Mouse (Mus musculus) lung, adult 2 months (tissue): Measurements from ENCODE around the gene Ngfr. TPM values are rescaled to one million over a fixed set of nuclear protein-coding genes. Genes with fewer than 3 reads are reported as not detected.

ENCODE experiments used
- DNase-seq: peaks from one replicate; pipeline ENCODE4 v3.0.0; 2022
- H3K4me1 ChIP-seq: fragments of 200-500 bp; 2 replicates; pipeline ENCODE4 v1.6.1; 2011; ENCODE audit warnings: low read length; ENCODE audit not compliant: control insufficient read depth, insufficient read depth
- H3K4me3 ChIP-seq: fragments of 200-500 bp; replicated peaks from 2 replicates; pipeline ENCODE3; 2011; ENCODE audit warnings: low read depth, mild to moderate bottlenecking, control low read depth, low read length; ENCODE audit errors: extremely low read depth
- CTCF ChIP-seq: fragments of 200-500 bp; IDR thresholded peaks from 2 replicates; pipeline ENCODE4 v1.5.1; 2011; ENCODE audit warnings: mild to moderate bottlenecking, low read length, control low read depth; ENCODE audit not compliant: insufficient read depth
- POLR2A ChIP-seq: fragments of 200-500 bp; IDR thresholded peaks from 2 replicates; pipeline ENCODE4 v1.6.1; 2011; ENCODE audit warnings: low read depth, mild to moderate bottlenecking, control low read depth, low read length, borderline replicate concordance; ENCODE audit errors: extremely low read depth
- WGBS: fragments of 180-500 bp; shearing (Covaris S2); methylation state at CpG from one replicate; pipeline ENCODE4 v1.1.7; 2018; 5-methylcytosine and 5-hydroxymethylcytosine counted together
- polyA plus RNA-seq: library from polyadenylated mRNA; depleted of rRNA; stranded (reverse); fragments of >200 nt; gene quantifications from 2 replicates; pipeline ENCODE4 v1.2.3, GENCODE M21; 2012; rRNA removed

Gene Ngfr
- polyA plus RNA-seq, result 1.9 TPM in 2 replicates

- 1% methylated on average over 38 of the region's 39 CpGs for WGBS
- DNase-seq, result no peak
- no peak for TF ChIP-seq CTCF
- TF ChIP-seq POLR2A, result no peak
Observed at GRCm38 (mm10) chr11:95587423-95587951, at the start of gene Ngfr. TSS of gene Ngfr (minus strand) at chr11:95587735.

GRCm38 (mm10) chr11:95635030-95635429 is 47.5 kb upstream of the Ngfr start:
- DNase-seq, result no peak
- Histone ChIP-seq H3K4me3 (no peak overlapping the region), H3K4me1 (no peaks in the 10 kb centered on the region)
- 16% methylated on average over 2 of the region's 2 CpGs for WGBS
- no peak for TF ChIP-seq POLR2A
- TF ChIP-seq CTCF, result no peak

More at GRCm38 (mm10) chr11:95587423-95587951, at the start of gene Ngfr:
- no peak within 1 kb of the TSS for H3K4me3 ChIP-seq
- peaks cover 14% of the 10 kb centered on the region for H3K4me1 ChIP-seq

DNA sequence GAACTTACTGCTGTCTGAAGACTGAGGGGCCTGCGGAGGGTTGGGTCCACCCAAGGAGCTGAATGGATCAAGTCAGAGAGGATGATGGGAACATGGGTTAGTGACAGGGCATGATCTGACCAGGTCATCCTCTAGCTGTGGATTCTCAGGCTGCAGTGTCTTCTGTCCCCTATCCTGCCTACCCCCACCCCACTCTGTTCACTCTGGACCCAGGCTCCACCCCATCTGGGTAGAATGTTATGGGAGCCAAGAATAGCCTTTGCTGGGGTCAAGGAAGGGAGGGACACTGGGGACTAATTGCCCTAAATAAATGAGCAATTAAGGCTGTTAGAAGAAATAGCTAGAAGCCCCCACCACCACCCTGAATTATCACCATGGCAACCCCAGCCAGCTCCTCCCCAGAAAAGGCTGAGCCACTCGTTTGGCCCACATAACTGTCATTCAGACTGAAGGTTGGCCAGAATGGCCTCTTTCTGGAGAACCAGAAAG is 46.0 kb upstream of the Ngfr start:
- TF ChIP-seq CTCF (no peak), POLR2A (no peak)
- H3K4me3 ChIP-seq, result no peak overlapping the region
- H3K4me1 ChIP-seq, result no peaks in the 10 kb centered on the region
- no peak for DNase-seq
- 74% methylated on average over 2 of the region's 2 CpGs for WGBS

DNA sequence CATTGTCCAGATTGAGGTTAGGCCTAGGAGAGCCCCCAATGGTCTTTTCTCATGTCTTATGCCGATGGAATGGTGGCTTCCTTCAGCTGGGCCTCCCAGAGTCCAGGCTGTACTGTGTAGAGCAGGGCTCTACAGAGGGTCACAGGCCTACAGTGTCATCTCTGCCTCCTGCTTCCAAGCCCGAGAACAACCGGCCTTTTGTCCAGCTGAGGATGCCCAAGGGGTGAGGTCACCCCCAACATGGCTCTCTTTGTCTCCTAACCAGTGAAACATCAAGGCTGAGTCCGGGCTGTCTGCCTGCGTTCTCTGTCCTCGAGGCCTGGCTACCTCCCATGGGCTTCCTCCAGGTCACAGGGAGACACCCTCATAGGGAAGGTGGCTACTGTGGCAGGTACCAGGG is 44.9 kb upstream of the Ngfr start:
- Histone ChIP-seq H3K4me1 (no peaks in the 10 kb centered on the region), H3K4me3 (no peak overlapping the region)
- TF ChIP-seq CTCF (no peak), POLR2A (no peak)
- DNase-seq, result no peak
- 73% methylated on average over 6 of the region's 6 CpGs for WGBS

GRCm38 (mm10) chr11:95631301-95631700 is 43.8 kb upstream of the Ngfr start:
- Histone ChIP-seq H3K4me1 (no peaks in the 10 kb centered on the region), H3K4me3 (no peak overlapping the region)
- WGBS, result 65% methylated on average over 4 of the region's 4 CpGs
- no peak for TF ChIP-seq POLR2A
- TF ChIP-seq CTCF, result no peak
- no peak for DNase-seq

DNA sequence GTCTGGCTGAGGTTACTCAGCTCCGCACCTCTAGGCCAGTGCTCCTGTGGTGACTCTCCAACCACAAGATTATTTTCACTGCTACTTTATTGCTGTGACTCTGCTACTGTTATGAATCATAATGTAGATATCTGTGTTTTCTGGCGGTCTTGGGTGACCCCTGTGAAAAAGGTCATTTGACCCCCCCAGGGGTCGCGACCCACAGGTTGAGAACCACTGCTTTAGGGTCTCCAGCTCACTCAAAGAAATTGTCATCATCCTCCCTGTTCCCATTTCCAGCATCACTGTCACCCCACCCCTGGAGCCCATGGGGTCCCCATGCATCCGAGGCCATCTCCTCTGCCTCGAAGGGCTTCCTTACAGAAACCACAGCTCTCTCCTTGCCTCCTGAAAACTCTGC is 43.0 kb upstream of the Ngfr start:
- H3K4me1 ChIP-seq, result no peaks in the 10 kb centered on the region
- TF ChIP-seq CTCF (no peak), POLR2A (no peak)
- WGBS, result 84% methylated on average over 6 of the region's 6 CpGs
- no peak overlapping the region for H3K4me3 ChIP-seq
- DNase-seq, result no peak

GRCm38 (mm10) chr11:95622426-95622825 is 34.9 kb upstream of the Ngfr start:
- TF ChIP-seq POLR2A, result no peak
- TF ChIP-seq CTCF, result no peak
- Histone ChIP-seq H3K4me1 (no peaks in the 10 kb centered on the region), H3K4me3 (no peak overlapping the region)
- WGBS, result 54% methylated on average over 8 of the region's 8 CpGs
- DNase-seq, result no peak

GRCm38 (mm10) chr11:95621541-95622130 is 34.1 kb upstream of the Ngfr start:
- 53% methylated on average over 9 of the region's 9 CpGs for WGBS
- Histone ChIP-seq H3K4me3 (no peak overlapping the region), H3K4me1 (no peaks in the 10 kb centered on the region)
- DNase-seq, result no peak
- TF ChIP-seq POLR2A, result no peak
- TF ChIP-seq CTCF, result no peak

- no peak for DNase-seq
- Histone ChIP-seq H3K4me1 (no peaks in the 10 kb centered on the region), H3K4me3 (no peak overlapping the region)
- no peak for TF ChIP-seq CTCF
- no peak for TF ChIP-seq POLR2A
- 52% methylated on average over 4 of the region's 4 CpGs for WGBS
Observed at GRCm38 (mm10) chr11:95621010-95621409, 33.5 kb upstream of the Ngfr start.

DNA sequence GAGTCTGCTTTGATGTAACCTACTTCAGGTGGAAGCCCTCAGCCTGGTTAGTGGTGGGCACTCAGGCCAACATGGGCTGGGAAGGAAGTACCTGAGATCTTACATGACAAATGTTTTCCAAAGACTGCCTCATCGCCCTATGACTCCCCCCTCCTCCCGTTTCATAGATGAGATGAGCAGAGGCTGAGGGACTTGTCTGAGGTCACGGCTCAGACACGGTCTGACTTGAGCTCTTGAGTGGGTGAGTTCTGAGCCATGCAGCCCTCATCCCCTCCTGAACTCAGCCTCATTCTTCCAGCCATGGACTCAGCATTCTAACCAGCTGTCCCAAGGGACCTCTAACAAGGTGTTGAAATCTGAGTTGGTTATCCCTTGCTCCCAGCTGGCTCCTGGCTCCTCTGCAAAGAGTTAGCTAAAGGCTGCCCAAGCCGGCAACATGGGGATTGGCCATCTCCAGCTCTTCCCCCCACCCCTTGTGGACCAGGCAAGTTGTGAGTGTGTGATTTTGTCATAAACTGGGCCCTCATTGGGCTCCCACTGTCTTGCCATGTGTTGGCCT is 32.4 kb upstream of the Ngfr start:
- TF ChIP-seq POLR2A, result no peak
- TF ChIP-seq CTCF, result no peak
- Histone ChIP-seq H3K4me3 (no peak overlapping the region), H3K4me1 (no peaks in the 10 kb centered on the region)
- WGBS, result 90% methylated on average over 5 of the region's 5 CpGs
- DNase-seq, result no peak
